Mouse (Mus musculus): ENCODE data around the gene Tcfl5.

Gene Tcfl5

GRCm38 (mm10) chr2:180642555-180643260, at the start of gene Tcfl5:
TSS of gene Tcfl5 (minus strand) at chr2:180642708.
- in situ Hi-C loops (cut with MboI, MseI) = loop anchor here in 1 of 2 experiments (25.0 kb wide), 1 partner anchor 980 kb away; no protein-coding TSS in a partner anchor

GRCm38 (mm10) chr2:180689841-180690240, 47.3 kb upstream of the Tcfl5 start:
- in situ Hi-C loops (cut with MboI, MseI) = loop anchor here in 1 of 2 experiments (5.0 kb wide), 1 partner anchor 797 kb away; no protein-coding TSS in a partner anchor

- in situ Hi-C loops (cut with MboI, MseI) = no loop called here
Measured at GRCm38 (mm10) chr2:180684031-180684430, 41.5 kb upstream of the Tcfl5 start.

GRCm38 (mm10) chr2:180683524-180683923, 41.0 kb upstream of the Tcfl5 start:
- in situ Hi-C loops (cut with MboI, MseI) = no loop called here

GRCm38 (mm10) chr2:180681225-180681624, 38.7 kb upstream of the Tcfl5 start:
- in situ Hi-C loops (cut with MboI, MseI) = no loop called here

- in situ Hi-C loops (cut with MboI, MseI) = loop anchor here in 1 of 2 experiments (5.0 kb wide), 1 partner anchor 64 kb away; no protein-coding TSS in a partner anchor
Measured at GRCm38 (mm10) chr2:180678609-180679140, 36.2 kb upstream of the Tcfl5 start.

- in situ Hi-C loops (cut with MboI, MseI) = loop anchor here in 1 of 2 experiments (5.0 kb wide), 1 partner anchor 66 kb away; no protein-coding TSS in a partner anchor
Measured at GRCm38 (mm10) chr2:180676706-180677105, 34.2 kb upstream of the Tcfl5 start.

- in situ Hi-C loops (cut with MboI, MseI) = loop anchor here in 1 of 2 experiments (5.0 kb wide), 1 partner anchor 80 kb away; no protein-coding TSS in a partner anchor
Measured at GRCm38 (mm10) chr2:180662008-180662407, 19.5 kb upstream of the Tcfl5 start.

GRCm38 (mm10) chr2:180660521-180660920, 18.0 kb upstream of the Tcfl5 start:
- in situ Hi-C loops (cut with MboI, MseI) = loop anchor here in 1 of 2 experiments (5.0 kb wide), 1 partner anchor 82 kb away; no protein-coding TSS in a partner anchor

- in situ Hi-C loops (cut with MboI, MseI) = loop anchor here in 1 of 2 experiments (5.0 kb wide), 1 partner anchor 83 kb away; no protein-coding TSS in a partner anchor
Measured at GRCm38 (mm10) chr2:180659353-180660150, 17.0 kb upstream of the Tcfl5 start.

GRCm38 (mm10) chr2:180658381-180658780, 15.9 kb upstream of the Tcfl5 start:
- in situ Hi-C loops (cut with MboI, MseI) = no loop called here

- in situ Hi-C loops (cut with MboI, MseI) = no loop called here
Measured at GRCm38 (mm10) chr2:180657394-180658013, 15.0 kb upstream of the Tcfl5 start.

- in situ Hi-C loops (cut with MboI, MseI) = no loop called here
Measured at GRCm38 (mm10) chr2:180655150-180655549, 12.6 kb upstream of the Tcfl5 start.

- in situ Hi-C loops (cut with MboI, MseI) = no loop called here
Measured at GRCm38 (mm10) chr2:180654666-180655065, 12.2 kb upstream of the Tcfl5 start.

GRCm38 (mm10) chr2:180646841-180647240, 4.3 kb upstream of the Tcfl5 start:
- in situ Hi-C loops (cut with MboI, MseI) = loop anchor here in 1 of 2 experiments (25.0 kb wide), 1 partner anchor 985 kb away; no protein-coding TSS in a partner anchor

- in situ Hi-C loops (cut with MboI, MseI) = loop anchor here in 1 of 2 experiments (25.0 kb wide), 1 partner anchor 981 kb away; no protein-coding TSS in a partner anchor
Measured at GRCm38 (mm10) chr2:180643626-180644025, 1.1 kb upstream of the Tcfl5 start.

- in situ Hi-C loops (cut with MboI, MseI) = loop anchor here in 1 of 2 experiments (25.0 kb wide), 1 partner anchor 980 kb away; no protein-coding TSS in a partner anchor
Measured at GRCm38 (mm10) chr2:180641576-180642554, 643 bp downstream of the Tcfl5 start.

GRCm38 (mm10) chr2:180611882-180612281, 30.6 kb downstream of the Tcfl5 start:
- in situ Hi-C loops (cut with MboI, MseI) = no loop called here

- in situ Hi-C loops (cut with MboI, MseI) = no loop called here
Measured at GRCm38 (mm10) chr2:180610283-180610682, 32.2 kb downstream of the Tcfl5 start.

- in situ Hi-C loops (cut with MboI, MseI) = no loop called here
Measured at GRCm38 (mm10) chr2:180604781-180605180, 37.7 kb downstream of the Tcfl5 start.

Data from T-helper 17 cell (primary cell).